Mouse (Mus musculus) T-helper 1 cell (primary cell): ENCODE results near the gene Slc16a5.
"Not testable (repeated sequence)": the region's sequence is repeated elsewhere in the genome, so short reads cannot be mapped to it uniquely, and the experiment has no call there.

Source experiments
- in situ Hi-C: fragments of 300-600 bp; cut with MboI, MseI; formaldehyde crosslinking; loops from one replicate; pipeline ENCODE4 v1.15.1; 2025; ENCODE audit warnings: high pct_unique_total_duplicates

Slc16a5 gene

GRCm38 (mm10) chr11:115477388-115477787 is 15.1 kb downstream of the Slc16a5 start:
- in situ Hi-C loops, result loop anchor here (10.0 kb wide), 1 partner anchor 53 kb away; the partner anchor contains the start of gene Kctd2

GRCm38 (mm10) chr11:115478296-115478938 is 16.1 kb downstream of the Slc16a5 start:
- in situ Hi-C loops, result loop anchor here (10.0 kb wide), 1 partner anchor 54 kb away; the partner anchor contains the start of gene Kctd2

GRCm38 (mm10) chr11:115481553-115482259 is 19.4 kb downstream of the Slc16a5 start:
- in situ Hi-C loops, result no loop called here

- in situ Hi-C loops, result no loop called here
These were observed 21.0 kb downstream of the Slc16a5 start for GRCm38 (mm10) chr11:115483278-115483677.

- in situ Hi-C loops, result no loop called here
These were observed 21.5 kb downstream of the Slc16a5 start for GRCm38 (mm10) chr11:115483726-115484125.

- in situ Hi-C loops, result no loop called here
These were observed 22.9 kb downstream of the Slc16a5 start for GRCm38 (mm10) chr11:115485155-115485554.

- in situ Hi-C loops, result no loop called here
These were observed 26.4 kb downstream of the Slc16a5 start for GRCm38 (mm10) chr11:115488551-115489104.

GRCm38 (mm10) chr11:115490441-115491355 is 28.4 kb downstream of the Slc16a5 start:
- in situ Hi-C loops, result no loop called here

GRCm38 (mm10) chr11:115491356-115492083 is 29.2 kb downstream of the Slc16a5 start, which contains the start of gene Nt5c:
Gene Nt5c (minus strand): TSS chr11:115491862.
- in situ Hi-C loops, result no loop called here

GRCm38 (mm10) chr11:115492387-115492786 is 30.1 kb downstream of the Slc16a5 start:
- in situ Hi-C loops, result no loop called here

GRCm38 (mm10) chr11:115496559-115496958 is 34.3 kb downstream of the Slc16a5 start:
- in situ Hi-C loops, result not testable (repeated sequence)

GRCm38 (mm10) chr11:115502636-115503035 is 40.4 kb downstream of the Slc16a5 start:
- in situ Hi-C loops, result no loop called here

GRCm38 (mm10) chr11:115506586-115506985 is 44.3 kb downstream of the Slc16a5 start:
- in situ Hi-C loops, result no loop called here

- in situ Hi-C loops, result no loop called here
These were observed 45.8 kb downstream of the Slc16a5 start for GRCm38 (mm10) chr11:115508061-115508460.

- in situ Hi-C loops, result no loop called here
These were observed 47.7 kb downstream of the Slc16a5 start for GRCm38 (mm10) chr11:115509773-115510506.

- in situ Hi-C loops, result no loop called here
These were observed 48.2 kb downstream of the Slc16a5 start for GRCm38 (mm10) chr11:115510507-115510888.

- in situ Hi-C loops, result no loop called here
These were observed 48.8 kb downstream of the Slc16a5 start for GRCm38 (mm10) chr11:115511121-115511520.

- in situ Hi-C loops, result no loop called here
These were observed 49.7 kb downstream of the Slc16a5 start for GRCm38 (mm10) chr11:115512004-115512403.

- in situ Hi-C loops, result no loop called here
These were observed 50.3 kb downstream of the Slc16a5 start for GRCm38 (mm10) chr11:115512407-115513183.
